Mouse (Mus musculus) E14TG2a.4 (cell line): Measurements from ENCODE around the gene Myo18a.
"Not testable (repeated sequence)": the region's sequence is repeated elsewhere in the genome, so short reads cannot be mapped to it uniquely, and the experiment has no call there.

Experiments
- H3K27me3 ChIP-seq: 2 replicates; pipeline ENCODE4 v1.6.1; 2014; ENCODE audit warnings: low read length, control low read depth; ENCODE audit not compliant: insufficient read depth
- H3K36me3 ChIP-seq: 2 replicates; pipeline ENCODE4 v1.6.1; 2014; ENCODE audit warnings: low read length, control low read depth; ENCODE audit not compliant: insufficient read depth
- H3K4me1 ChIP-seq: replicated peaks from 2 replicates; pipeline ENCODE4 v1.6.1; 2014; ENCODE audit warnings: low read depth, low read length, control low read depth
- H3K4me3 ChIP-seq: replicated peaks from 2 replicates; pipeline ENCODE4 v1.5.1; 2014; ENCODE audit warnings: mild to moderate bottlenecking, low read length
- H3K9me3 ChIP-seq: 2 replicates; pipeline ENCODE4 v1.6.1; 2014; ENCODE audit warnings: low read length, control low read depth
- CTCF ChIP-seq: conservative IDR thresholded peaks from 2 replicates; pipeline ENCODE4 v1.5.1; 2014; ENCODE audit warnings: low read length
- NANOG ChIP-seq: IDR thresholded peaks from 2 replicates; pipeline ENCODE4 v1.6.1; 2014; ENCODE audit warnings: borderline replicate concordance, low read length, mixed read lengths
- POU5F1 ChIP-seq: IDR thresholded peaks from 2 replicates; pipeline ENCODE4 v1.6.1; 2014; ENCODE audit warnings: low read length, borderline replicate concordance

Myo18a gene

GRCm38 (mm10) chr11:77743966-77744365 lies 19.1 kb upstream of the Myo18a start:
- Histone ChIP-seq H3K4me1 (peaks cover 44% of the 10 kb centered on the region), H3K4me3 (no peak overlapping the region), H3K9me3 (no peaks in the 10 kb centered on the region), H3K27me3 (no peaks in the 10 kb centered on the region), H3K36me3 (no peaks in the 10 kb centered on the region)
- TF ChIP-seq CTCF (peak; percentile 54), POU5F1 (no peak)

- Histone ChIP-seq H3K9me3 (no peaks in the 10 kb centered on the region), H3K27me3 (no peaks in the 10 kb centered on the region), H3K4me1 (peaks cover 23% of the 10 kb centered on the region), H3K36me3 (no peaks in the 10 kb centered on the region), H3K4me3 (no peak overlapping the region)
- TF ChIP-seq NANOG, result no peak
- TF ChIP-seq POU5F1, result no peak
- no peak for TF ChIP-seq CTCF
Observed at GRCm38 (mm10) chr11:77746652-77747051, 16.4 kb upstream of the Myo18a start.

- not testable (repeated sequence) for H3K9me3 ChIP-seq, H3K4me3 ChIP-seq, H3K27me3 ChIP-seq, H3K36me3 ChIP-seq
- peaks cover 23% of the 10 kb centered on the region for H3K4me1 ChIP-seq
Observed at GRCm38 (mm10) chr11:77747103-77747502, 15.9 kb upstream of the Myo18a start.

GRCm38 (mm10) chr11:77748996-77749395 lies 14.1 kb upstream of the Myo18a start:
- Histone ChIP-seq H3K36me3 (no peaks in the 10 kb centered on the region), H3K9me3 (no peaks in the 10 kb centered on the region), H3K4me1 (peaks cover 20% of the 10 kb centered on the region), H3K4me3 (no peak overlapping the region), H3K27me3 (no peaks in the 10 kb centered on the region)
- no peak for TF ChIP-seq POU5F1
- no peak for TF ChIP-seq CTCF
- no peak for TF ChIP-seq NANOG

GRCm38 (mm10) chr11:77752525-77752924 lies 10.5 kb upstream of the Myo18a start:
- no peaks in the 10 kb centered on the region for H3K36me3 ChIP-seq
- no peaks in the 10 kb centered on the region for H3K9me3 ChIP-seq
- no peaks in the 10 kb centered on the region for H3K27me3 ChIP-seq
- H3K4me3 ChIP-seq, result no peak overlapping the region
- H3K4me1 ChIP-seq, result peaks cover 9% of the 10 kb centered on the region
- TF ChIP-seq CTCF (no peak), POU5F1 (no peak), NANOG (no peak)

GRCm38 (mm10) chr11:77753469-77753868 lies 9.6 kb upstream of the Myo18a start:
- TF ChIP-seq POU5F1 (no peak), CTCF (no peak), NANOG (no peak)
- H3K9me3 ChIP-seq, result no peaks in the 10 kb centered on the region
- no peaks in the 10 kb centered on the region for H3K27me3 ChIP-seq
- peaks cover 18% of the 10 kb centered on the region for H3K4me1 ChIP-seq
- H3K4me3 ChIP-seq, result no peak overlapping the region
- H3K36me3 ChIP-seq, result no peaks in the 10 kb centered on the region

- Histone ChIP-seq H3K4me3 (no peak overlapping the region), H3K36me3 (no peaks in the 10 kb centered on the region), H3K4me1 (peaks cover 34% of the 10 kb centered on the region), H3K9me3 (no peaks in the 10 kb centered on the region), H3K27me3 (peaks cover 20% of the 10 kb centered on the region)
- TF ChIP-seq POU5F1, result no peak
- TF ChIP-seq NANOG, result no peak
- no peak for TF ChIP-seq CTCF
Observed at GRCm38 (mm10) chr11:77760031-77760430, 3.0 kb upstream of the Myo18a start.

- H3K4me3 ChIP-seq, result peak overlapping the region; percentile 96
- peaks cover 20% of the 10 kb centered on the region for H3K27me3 ChIP-seq
- H3K4me1 ChIP-seq, result peaks cover 43% of the 10 kb centered on the region
- no peaks in the 10 kb centered on the region for H3K9me3 ChIP-seq
- TF ChIP-seq NANOG, result no peak
- no peak for TF ChIP-seq POU5F1
- no peak for TF ChIP-seq CTCF
- H3K36me3 ChIP-seq, result no peaks in the 10 kb centered on the region
Observed at GRCm38 (mm10) chr11:77763673-77764340, 761 bp downstream of the Myo18a start.
